Mouse (Mus musculus): ENCODE measurements at regions not wholly inside any gene's neighbourhood (a gene's known extent, or its start where the extent isn't known, plus 50 kb on each side); places are given as distances from the start of the nearest gene placed in this dataset.

- no peak for DNase-seq
These were observed 93.0 kb upstream of the Eef1e1 start for GRCm38 (mm10) chr13:38751876-38752275.

GRCm38 (mm10) chr13:38740066-38740465 is 81.2 kb upstream of the Eef1e1 start:
- DNase-seq = no peak

- peak in 1 of 2 experiments; percentile 1 for DNase-seq
These were observed 77.6 kb upstream of the Eef1e1 start for GRCm38 (mm10) chr13:38736361-38737035.

GRCm38 (mm10) chr13:38735294-38735693 is 76.4 kb upstream of the Eef1e1 start:
- no peak for DNase-seq

- no peak for DNase-seq
These were observed 74.4 kb upstream of the Eef1e1 start for GRCm38 (mm10) chr13:38733246-38733645.

GRCm38 (mm10) chr13:38725452-38725851 is 66.6 kb upstream of the Eef1e1 start:
- no peak for DNase-seq

GRCm38 (mm10) chr13:38721166-38721565 is 62.3 kb upstream of the Eef1e1 start:
- no peak for DNase-seq

- no peak for DNase-seq
These were observed 56.0 kb upstream of the Eef1e1 start for GRCm38 (mm10) chr13:38714838-38715237.
